Mouse (Mus musculus): Measurements from ENCODE around the gene Bola1. TPM values are rescaled to one million over a fixed set of nuclear protein-coding genes. Genes with fewer than 3 reads are reported as not detected.
"Not testable (repeated sequence)": the region's sequence is repeated elsewhere in the genome, so short reads cannot be mapped to it uniquely, and the experiment has no call there.

Gene Bola1
- polyA plus RNA-seq, 1 experiment from 2014 or later, result 51.1 TPM

DNA sequence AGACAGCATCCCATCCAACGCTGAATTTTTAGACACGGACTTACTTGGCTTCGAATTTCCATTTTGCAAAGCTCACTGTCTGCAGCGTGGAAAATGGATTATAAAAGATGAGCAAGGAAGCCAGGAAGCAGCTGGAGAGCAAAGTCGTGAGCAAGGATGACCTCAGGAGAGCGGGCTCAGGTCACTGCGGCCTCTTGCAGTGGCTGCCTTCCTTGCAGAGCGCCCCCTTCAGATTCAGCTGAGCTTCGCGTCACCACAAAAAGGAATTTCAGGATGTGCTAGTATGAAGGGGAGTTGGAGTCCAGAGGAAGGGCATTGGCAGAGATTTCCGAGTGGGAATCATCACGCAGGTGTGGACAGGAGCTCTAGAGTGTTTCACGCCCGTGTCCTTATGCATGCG lies 10.3 kb downstream of the Bola1 start:
- Histone ChIP-seq H3K27ac (no peak overlapping the region), H3K4me2 (replicated peaks) (no peak overlapping the region), H3K9me3 (no peaks in the 10 kb centered on the region), H3K4me3 (no peak overlapping the region), H3K27me3 (peaks cover 3% of the 10 kb centered on the region; the same call in 1 of the 2 replicates), H3K36me3 (no peaks in the 10 kb centered on the region), H3K4me1 (no peaks in the 10 kb centered on the region), H3K9ac (0 out of 2 replicates have a peak overlapping the region, but pooled peaks have one; percentile 8)
- WGBS, result 27% methylated on average over 15 of the region's 15 CpGs
- ATAC-seq (ENCODE audit: low FRiP score, low read depth), result no peak

GRCm38 (mm10) chr3:96207819-96208218 lies 11.7 kb downstream of the Bola1 start:
- Histone ChIP-seq H3K27me3 (peaks cover 3% of the 10 kb centered on the region; the same call in 1 of the 2 replicates), H3K9me3 (no peaks in the 10 kb centered on the region), H3K4me1 (no peaks in the 10 kb centered on the region), H3K4me3 (no peak overlapping the region), H3K9ac (no peak overlapping the region), H3K27ac (no peak overlapping the region), H3K36me3 (no peaks in the 10 kb centered on the region), H3K4me2 (replicated peaks) (no peak overlapping the region)
- ATAC-seq (ENCODE audit: low FRiP score, low read depth), result no peak
- 87% methylated on average over 3 of the region's 3 CpGs for WGBS

GRCm38 (mm10) chr3:96199731-96200130 lies 19.8 kb downstream of the Bola1 start:
- H3K27me3 ChIP-seq, result no peaks in the 10 kb centered on the region
- H3K9ac ChIP-seq, result no peak overlapping the region
- peaks cover 14% of the 10 kb centered on the region for H3K4me1 ChIP-seq
- no peak overlapping the region for H3K4me2 ChIP-seq (replicated peaks)
- H3K4me3 ChIP-seq, result no peak overlapping the region
- H3K36me3 ChIP-seq, result peaks cover 5% of the 10 kb centered on the region
- no peak overlapping the region for H3K27ac ChIP-seq
- ATAC-seq (ENCODE audit: low FRiP score, low read depth), result no peak
- WGBS, result 42% methylated on average over 2 of the region's 2 CpGs
- H3K9me3 ChIP-seq, result 0 out of 2 replicates have a peak, but pooled peaks cover 5% of the 10 kb centered on the region

DNA sequence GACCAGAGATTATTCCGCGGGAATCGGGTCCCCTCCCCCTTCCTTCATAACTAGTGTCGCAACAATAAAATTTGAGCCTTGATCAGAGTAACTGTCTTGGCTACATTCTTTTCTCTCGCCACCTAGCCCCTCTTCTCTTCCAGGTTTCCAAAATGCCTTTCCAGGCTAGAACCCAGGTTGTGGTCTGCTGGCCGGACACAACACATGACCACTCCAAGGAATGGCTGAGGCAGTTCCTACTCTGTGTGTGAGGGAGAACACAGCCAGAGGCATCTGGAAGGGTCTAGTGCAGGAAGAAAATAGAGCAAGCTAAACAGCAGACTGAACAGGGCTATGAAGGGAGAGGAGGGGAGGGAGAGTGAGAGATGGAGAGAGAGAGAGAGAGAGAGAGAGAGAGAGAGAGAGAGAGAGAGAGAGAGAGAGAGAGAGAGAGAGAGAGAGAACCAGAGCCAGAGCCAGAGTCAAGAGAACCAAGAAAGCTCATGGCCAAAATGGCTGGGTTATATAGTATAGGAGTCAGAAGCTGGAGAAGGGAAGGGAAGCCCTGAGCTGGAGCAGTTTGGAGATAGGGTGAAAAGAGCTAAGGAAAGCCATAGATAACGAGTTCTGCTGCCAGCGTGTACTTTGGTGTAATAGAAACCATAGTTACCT lies 20.8 kb downstream of the Bola1 start:
- H3K9me3 ChIP-seq; ATAC-seq (ENCODE audit: low FRiP score, low read depth); H3K9ac ChIP-seq; H3K36me3 ChIP-seq; H3K27ac ChIP-seq; H3K4me3 ChIP-seq; H3K27me3 ChIP-seq: not testable (repeated sequence)
- Histone ChIP-seq H3K4me1 (peaks cover 14% of the 10 kb centered on the region), H3K4me2 (replicated peaks) (peak overlapping the region; percentile 94)
- 34% methylated on average over 8 of the region's 8 CpGs for whole genome bisulfite sequencing

GRCm38 (mm10) chr3:96198181-96198580 lies 21.3 kb downstream of the Bola1 start:
- WGBS, result 5% methylated on average over 6 of the region's 6 CpGs
- no peak for ATAC-seq (ENCODE audit: low FRiP score, low read depth)
- H3K4me1 ChIP-seq, result peaks cover 14% of the 10 kb centered on the region
- H3K4me3 ChIP-seq, result peak overlapping the region; percentile 70
- H3K27me3 ChIP-seq, result no peaks in the 10 kb centered on the region
- 0 out of 2 replicates have a peak overlapping the region, but pooled peaks have one; percentile 6 for H3K27ac ChIP-seq
- 0 out of 2 replicates have a peak, but pooled peaks cover 5% of the 10 kb centered on the region for H3K9me3 ChIP-seq
- peak overlapping the region; percentile 94 for H3K4me2 ChIP-seq (replicated peaks)
- peak overlapping the region; percentile 19 for H3K9ac ChIP-seq
- peaks cover 5% of the 10 kb centered on the region for H3K36me3 ChIP-seq

DNA sequence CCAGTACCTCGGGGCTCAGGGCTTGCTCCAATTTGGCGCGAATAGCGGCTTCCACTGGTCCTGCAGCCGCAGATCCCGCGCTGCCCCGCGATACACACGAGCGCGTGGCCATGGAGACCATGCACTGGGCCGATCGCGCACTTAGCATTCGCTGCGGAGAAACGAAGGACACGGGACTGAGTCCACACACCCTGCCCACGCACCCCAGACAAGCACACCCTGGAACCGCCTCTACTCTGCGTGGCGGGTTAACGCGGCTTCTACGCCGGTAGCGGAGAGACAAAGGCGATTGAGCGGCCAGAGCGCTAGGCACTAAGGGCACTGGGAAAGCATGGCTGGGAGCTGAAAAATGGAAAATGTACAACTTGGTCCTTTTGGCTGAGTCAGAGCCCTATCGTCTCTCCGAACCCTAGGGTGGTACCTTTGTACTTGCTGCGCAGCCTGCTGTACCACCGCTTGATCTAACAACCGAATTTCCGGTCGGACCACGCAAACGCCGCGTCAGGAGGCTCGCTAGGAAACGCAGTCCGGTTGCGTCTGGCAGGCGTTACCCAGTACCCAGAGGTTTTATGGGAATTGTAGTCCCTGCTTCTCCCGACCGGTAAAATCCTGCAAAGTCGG lies 22.3 kb downstream of the Bola1 start:
- no peaks in the 10 kb centered on the region for H3K27me3 ChIP-seq
- peak; percentile 93 for ATAC-seq (ENCODE audit: low FRiP score, low read depth)
- under 1% methylated on average over 50 of the region's 50 CpGs for WGBS

GRCm38 (mm10) chr3:96196437-96197128 lies 22.9 kb downstream of the Bola1 start:
- H3K27ac ChIP-seq, result peak overlapping the region; percentile 95
- peak overlapping the region; percentile 94 for H3K4me2 ChIP-seq (replicated peaks)
- H3K4me3 ChIP-seq, result peak overlapping the region; percentile 70
- peaks cover 5% of the 10 kb centered on the region for H3K36me3 ChIP-seq
- H3K4me1 ChIP-seq, result peaks cover 14% of the 10 kb centered on the region
- ATAC-seq (ENCODE audit: low FRiP score, low read depth), result no peak; the same call in 1 of the 2 replicates
- H3K9ac ChIP-seq, result peak overlapping the region; percentile 88
- WGBS, result 16% methylated on average over 27 of the region's 27 CpGs
- 0 out of 2 replicates have a peak, but pooled peaks cover 5% of the 10 kb centered on the region for H3K9me3 ChIP-seq
- no peaks in the 10 kb centered on the region for H3K27me3 ChIP-seq

More for the DNA sequence above, 22.3 kb downstream of the Bola1 start:
- H3K4me3 ChIP-seq, result peak overlapping the region; percentile 70
- peak overlapping the region; percentile 94 for H3K4me2 ChIP-seq (replicated peaks)
- H3K36me3 ChIP-seq, result peaks cover 5% of the 10 kb centered on the region
- H3K4me1 ChIP-seq, result peaks cover 14% of the 10 kb centered on the region
- peak overlapping the region; percentile 95 for H3K27ac ChIP-seq
- H3K9ac ChIP-seq, result peak overlapping the region; percentile 88
- H3K9me3 ChIP-seq, result 0 out of 2 replicates have a peak, but pooled peaks cover 5% of the 10 kb centered on the region

- WGBS, result 93% methylated on average over 11 of the region's 11 CpGs
- Histone ChIP-seq H3K36me3 (peaks cover 9% of the 10 kb centered on the region), H3K4me2 (replicated peaks) (peak overlapping the region; percentile 94)
These were observed 23.7 kb downstream of the Bola1 start for GRCm38 (mm10) chr3:96195616-96196313.

GRCm38 (mm10) chr3:96194966-96195365 lies 24.5 kb downstream of the Bola1 start:
- Histone ChIP-seq H3K9ac (no peak overlapping the region), H3K4me2 (replicated peaks) (no peak overlapping the region), H3K4me1 (peaks cover 14% of the 10 kb centered on the region), H3K27me3 (no peaks in the 10 kb centered on the region), H3K4me3 (no peak overlapping the region), H3K9me3 (0 out of 2 replicates have a peak, but pooled peaks cover 5% of the 10 kb centered on the region), H3K36me3 (peaks cover 13% of the 10 kb centered on the region), H3K27ac (no peak overlapping the region)
- no peak for ATAC-seq (ENCODE audit: low FRiP score, low read depth)
- WGBS, result 85% methylated on average over 10 of the region's 10 CpGs

More at GRCm38 (mm10) chr3:96195616-96196313, 23.7 kb downstream of the Bola1 start:
- H3K4me1 ChIP-seq, result peaks cover 14% of the 10 kb centered on the region
- H3K9me3 ChIP-seq, result 0 out of 2 replicates have a peak, but pooled peaks cover 5% of the 10 kb centered on the region
- ATAC-seq (ENCODE audit: low FRiP score, low read depth), result no peak
- no peak overlapping the region for H3K9ac ChIP-seq
- peak overlapping the region; percentile 70; the same call in 1 of the 2 replicates for H3K4me3 ChIP-seq
- H3K27me3 ChIP-seq, result no peaks in the 10 kb centered on the region
- H3K27ac ChIP-seq, result no peak overlapping the region

DNA sequence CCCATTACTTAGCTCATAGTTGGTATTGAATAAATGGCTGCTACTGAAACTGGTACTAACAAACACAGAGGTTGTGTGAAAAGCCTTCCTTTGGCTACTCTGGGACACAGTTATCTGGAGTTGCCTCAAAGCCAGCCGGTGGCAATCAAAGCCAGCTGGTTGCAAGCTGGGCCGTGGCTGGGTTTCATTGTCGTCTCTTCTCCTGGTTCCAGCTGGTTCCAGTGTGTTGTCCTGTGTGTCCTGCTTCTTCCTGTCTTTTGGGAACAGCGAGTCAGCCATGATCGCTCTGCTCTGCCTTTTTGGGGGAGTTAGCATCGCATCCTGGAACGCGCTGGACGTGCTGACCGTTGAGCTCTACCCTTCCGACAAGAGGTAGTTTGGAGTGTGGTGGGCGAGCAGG lies 26.5 kb downstream of the Bola1 start:
- Histone ChIP-seq H3K27me3 (no peaks in the 10 kb centered on the region), H3K4me1 (peaks cover 11% of the 10 kb centered on the region), H3K9me3 (0 out of 2 replicates have a peak, but pooled peaks cover 5% of the 10 kb centered on the region), H3K36me3 (peaks cover 23% of the 10 kb centered on the region), H3K4me3 (no peak overlapping the region), H3K27ac (no peak overlapping the region), H3K9ac (no peak overlapping the region), H3K4me2 (replicated peaks) (no peak overlapping the region)
- no peak for ATAC-seq (ENCODE audit: low FRiP score, low read depth)
- WGBS, result 47% methylated on average over 12 of the region's 12 CpGs

- Histone ChIP-seq H3K4me1 (peaks cover 24% of the 10 kb centered on the region), H3K27me3 (no peaks in the 10 kb centered on the region), H3K36me3 (peaks cover 22% of the 10 kb centered on the region), H3K4me3 (peak overlapping the region; percentile 61), H3K27ac (no peak overlapping the region), H3K9ac (no peak overlapping the region; the same call in 1 of the 2 replicates), H3K4me2 (replicated peaks) (peak overlapping the region; percentile 87), H3K9me3 (no peaks in the 10 kb centered on the region)
- 26% methylated on average over 4 of the region's 4 CpGs for WGBS
- no peak for ATAC-seq (ENCODE audit: low FRiP score, low read depth)
These were observed 37.1 kb downstream of the Bola1 start for GRCm38 (mm10) chr3:96182382-96182776.

Data from limb, embryonic 13.5 days (tissue).